Mouse (Mus musculus) myocyte (in vitro differentiated cells): Measurements from ENCODE around the gene Rbm28.

Experiments used
- MAX ChIP-seq: IDR thresholded peaks from one replicate; pipeline ENCODE4 v1.6.1; 2011; ENCODE audit warnings: low read depth, mild to moderate bottlenecking, control low read depth
- POLR2A ChIP-seq: IDR thresholded peaks from one replicate; pipeline ENCODE4 v1.6.1; 2011; ENCODE audit warnings: low read depth, mild to moderate bottlenecking, control low read depth, moderate library complexity; ENCODE audit not compliant: insufficient read length
- TCF12 ChIP-seq: IDR thresholded peaks from one replicate; pipeline ENCODE4 v1.6.1; 2011; ENCODE audit warnings: mild to moderate bottlenecking, control low read depth; ENCODE audit not compliant: poor library complexity, insufficient read depth, severe bottlenecking

GRCm38 (mm10) chr6:29101248-29101864, 63.5 kb downstream of the Rbm28 start:
- no peak for TF ChIP-seq MAX
- TF ChIP-seq TCF12, result no peak
- no peak for TF ChIP-seq POLR2A
